In genomic region chr8:70787941-70788667, GRCm38 (mm10) we compare ENCODE assay signal across 8 mouse cellular contexts. TPM values are rescaled to one million over a fixed set of nuclear protein-coding genes. Genes with fewer than 3 reads are reported as not detected.
DNase-seq lines count a peak whose midpoint lies in the region; ATAC-seq and TF ChIP-seq lines count a peak whose summit lies in the region.

No protein-coding gene starts in this region.

- peaks cover under 1% of the 10 kb centered on the region for H3K27me3 ChIP-seq in heart, embryonic 14.5 days (ENCODE audit: control insufficient read depth, insufficient read depth, low read length)
- no peaks in the 10 kb centered on the region for H3K27me3 ChIP-seq in heart, adult 2 months (ENCODE audit: control insufficient read depth, insufficient read depth, low read length)
- H3K27me3 ChIP-seq in kidney, postnatal 0 days (ENCODE audit: insufficient read depth, low read length): no peaks in the 10 kb centered on the region
- H3K27me3 ChIP-seq in midbrain, embryonic 11.5 days (ENCODE audit: control insufficient read depth, insufficient read depth, low read length): no peaks in the 10 kb centered on the region

- H3K36me3 ChIP-seq in heart, embryonic 14.5 days (ENCODE audit: control insufficient read depth, insufficient read depth, low read length): peaks cover 48% of the 10 kb centered on the region
- H3K36me3 ChIP-seq in heart, adult 2 months (ENCODE audit: control insufficient read depth, insufficient read depth, low read length): no peaks in the 10 kb centered on the region
- H3K36me3 ChIP-seq in kidney, postnatal 0 days (ENCODE audit: insufficient read depth, low read length): peaks cover 39% of the 10 kb centered on the region
- H3K36me3 ChIP-seq in midbrain, embryonic 11.5 days (ENCODE audit: control insufficient read depth, insufficient read depth, low read length): no peaks in the 10 kb centered on the region; the same call in 1 of the 2 replicates

- no peak for ATAC-seq in heart, embryonic 14.5 days (ENCODE audit: insufficient number of reproducible peaks, insufficient read depth, low FRiP score, low read depth)
- ATAC-seq in kidney, postnatal 0 days (replicated peaks; ENCODE audit: low FRiP score, low read depth): peak; percentile 24; the same call in 1 of the 2 replicates
- ATAC-seq in midbrain, embryonic 11.5 days (ENCODE audit: low FRiP score): no peak

- no peaks in the 10 kb centered on the region for H3K79me2 ChIP-seq in heart, adult 2 months (replicated peaks; ENCODE audit: control insufficient read depth, insufficient read depth, low read length)

- H3K4me3 ChIP-seq in heart, embryonic 14.5 days (ENCODE audit: control insufficient read depth in 1 of 2, insufficient read depth in 1 of 2, low read depth in 1 of 2, low read length in 2 of 2): peak overlapping the region in 1 of 2 experiments; percentile 25; a peak in 2 of 4 replicates
- H3K4me3 ChIP-seq in heart, adult 2 months: no peak overlapping the region
- H3K4me3 ChIP-seq in kidney, postnatal 0 days (replicated peaks; ENCODE audit: low read depth, low read length): 0 out of 2 replicates have a peak overlapping the region, but pooled peaks have one; percentile 1
- no peak overlapping the region for H3K4me3 ChIP-seq in midbrain, embryonic 11.5 days (ENCODE audit: low read depth, low read length)

- H3K4me1 ChIP-seq in heart, embryonic 14.5 days (ENCODE audit: control insufficient read depth in 2 of 2, insufficient read depth in 2 of 2, low read length in 2 of 2): peaks cover 13 to 29% of the 10 kb centered on the region in 2 experiments; a peak in 3 of 4 replicates
- peaks cover 3% of the 10 kb centered on the region for H3K4me1 ChIP-seq in heart, adult 2 months (ENCODE audit: control insufficient read depth, insufficient read depth, low read length)
- H3K4me1 ChIP-seq in kidney, postnatal 0 days (replicated peaks; ENCODE audit: insufficient read depth, low read length): peaks cover 17% of the 10 kb centered on the region
- H3K4me1 ChIP-seq in midbrain, embryonic 11.5 days (ENCODE audit: control insufficient read depth, insufficient read depth, low read length): peaks cover 21% of the 10 kb centered on the region

- no peak for TF ChIP-seq EP300 in heart, adult 2 months (IDR thresholded peaks at IDR 0.05; ENCODE audit: insufficient read depth, low read depth, low read length)

- no peak for TF ChIP-seq CTCF in heart, adult 2 months (IDR thresholded peaks at IDR 0.05)
- no peak for TF ChIP-seq CTCF in kidney, postnatal 0 days (IDR thresholded peaks at IDR 0.05; ENCODE audit: low read depth)

- intact Hi-C loops in heart, adult 2 months (cut with DNase I): no loop called here

- H3K9ac ChIP-seq in heart, embryonic 14.5 days (ENCODE audit: low read length): no peak overlapping the region
- H3K9ac ChIP-seq in heart, adult 2 months (ENCODE audit: low read depth, low read length): no peak overlapping the region
- H3K9ac ChIP-seq in kidney, postnatal 0 days (ENCODE audit: low read depth, low read length): no peak overlapping the region
- no peak overlapping the region for H3K9ac ChIP-seq in midbrain, embryonic 11.5 days (ENCODE audit: low read length)

- H3K4me2 ChIP-seq in heart, embryonic 14.5 days (ENCODE audit: low read length): peak overlapping the region; percentile 37
- H3K4me2 ChIP-seq in kidney, postnatal 0 days (ENCODE audit: low read length): 0 out of 2 replicates have a peak overlapping the region, but pooled peaks have one; percentile 7
- peak overlapping the region; percentile 24 for H3K4me2 ChIP-seq in midbrain, embryonic 11.5 days

- TF ChIP-seq POLR2A in heart, adult 2 months (IDR thresholded peaks at IDR 0.05; ENCODE audit: insufficient read depth, low read depth, low read length): no peak

- no peaks in the 10 kb centered on the region for H3K9me3 ChIP-seq in heart, embryonic 14.5 days (ENCODE audit: control insufficient read depth, low read length)
- H3K9me3 ChIP-seq in kidney, postnatal 0 days (replicated peaks; ENCODE audit: low read length): no peaks in the 10 kb centered on the region
- H3K9me3 ChIP-seq in midbrain, embryonic 11.5 days (ENCODE audit: control insufficient read depth, low read length): no peaks in the 10 kb centered on the region

- H3K27ac ChIP-seq in heart, embryonic 14.5 days (replicated peaks in 1 of 2; ENCODE audit: control insufficient read depth in 1 of 2, insufficient read depth in 1 of 2, low read depth in 2 of 2, low read length in 2 of 2): no peak overlapping the region
- no peak overlapping the region for H3K27ac ChIP-seq in heart, adult 2 months
- H3K27ac ChIP-seq in kidney, postnatal 0 days: no peak overlapping the region
- H3K27ac ChIP-seq in midbrain, embryonic 11.5 days (ENCODE audit: low read depth, low read length): no peak overlapping the region

- DNase-seq in heart, adult 2 months: no peak
- peak; percentile 87 for DNase-seq in embryo, embryonic 10 days (ENCODE audit: low spot score)
- DNase-seq in kidney, postnatal 0 days (ENCODE audit: low spot score): peak; percentile 61
- peak; percentile 92 for DNase-seq in midbrain, embryonic 11.5 days (ENCODE audit: low spot score, missing footprints)
- DNase-seq in layer of hippocampus, adult 8-10 months (ENCODE audit: low spot score in 2 of 2): no peak
- no peak for DNase-seq in layer of hippocampus, adult 18-20 months (ENCODE audit: low spot score in 2 of 2)
- no peak for DNase-seq in ovary, postnatal 36 days (ENCODE audit: low spot score)

- WGBS in heart, embryonic 14.5 days: 17% methylated on average over 30 of the region's 30 CpGs
- WGBS in heart, adult 2 months: 44% methylated on average over 30 of the region's 30 CpGs
- 32% methylated on average over 30 of the region's 30 CpGs for WGBS in kidney, postnatal 0 days
- 16% methylated on average over 30 of the region's 30 CpGs for WGBS in midbrain, embryonic 11.5 days

RNA-seq across cellular contexts. Expression of gene Pik3r2, which starts 11.6 kb away (rescaled TPM):
- polyA plus RNA-seq in heart, embryonic 14.5 days (2014; fragmentation: Nextera tagmentation; extraction: Ambion mirVana): 23.1 and 26.7 TPM in 2 replicates
- total RNA-seq in heart, adult 2 months (2021): 10 to 100 TPM; 22.0 to 22.4 TPM
- polyA plus RNA-seq in heart, adult 2 months (2012; rRNA removed): 34.3 and 45.5 TPM in 2 replicates
- polyA plus RNA-seq in kidney, postnatal 0 days (2015; fragmentation: Nextera tagmentation; extraction: Ambion mirVana): 43.8 and 47.2 TPM in 2 replicates
- polyA plus RNA-seq in midbrain, embryonic 11.5 days (2014; fragmentation: Nextera tagmentation; extraction: Ambion mirVana): 25.4 and 30.2 TPM in 2 replicates
- total RNA-seq in layer of hippocampus, adult 8-10 months (2022): 100 to 1,000 TPM; 145 to 157 (median 153) TPM
- total RNA-seq in layer of hippocampus, adult 18-20 months (2021): 100 to 1,000 TPM; 158 to 162 TPM

RNA-seq across cellular contexts. Expression of gene Mast3, which starts 16.8 kb away (rescaled TPM):
- 6.7 and 9.4 TPM in 2 replicates for polyA plus RNA-seq in heart, embryonic 14.5 days (2014; fragmentation: Nextera tagmentation; extraction: Ambion mirVana)
- total RNA-seq in heart, adult 2 months (2021): 1 to 10 TPM; 6.0 to 7.4 TPM
- polyA plus RNA-seq in heart, adult 2 months (2012; rRNA removed): 12.7 and 13.9 TPM in 2 replicates
- 8.4 and 10.2 TPM in 2 replicates for polyA plus RNA-seq in kidney, postnatal 0 days (2015; fragmentation: Nextera tagmentation; extraction: Ambion mirVana)
- polyA plus RNA-seq in midbrain, embryonic 11.5 days (2014; fragmentation: Nextera tagmentation; extraction: Ambion mirVana): 9.1 and 10.1 TPM in 2 replicates
- total RNA-seq in layer of hippocampus, adult 8-10 months (2022): 100 to 1,000 TPM; 340 to 427 (median 396) TPM
- total RNA-seq in layer of hippocampus, adult 18-20 months (2021): 100 to 1,000 TPM; 439 to 476 TPM

RNA-seq across cellular contexts. Expression of gene Il12rb1, which starts 20.1 kb away (rescaled TPM):
- polyA plus RNA-seq in heart, embryonic 14.5 days (2014; fragmentation: Nextera tagmentation; extraction: Ambion mirVana): 0.09 TPM in 1 of 2 replicates, not detected in the other
- not detected for total RNA-seq in heart, adult 2 months (2021)
- polyA plus RNA-seq in heart, adult 2 months (2012; rRNA removed): 0.15 and 0.16 TPM in 2 replicates
- polyA plus RNA-seq in kidney, postnatal 0 days (2015; fragmentation: Nextera tagmentation; extraction: Ambion mirVana): 0.09 and 0.13 TPM in 2 replicates
- polyA plus RNA-seq in midbrain, embryonic 11.5 days (2014; fragmentation: Nextera tagmentation; extraction: Ambion mirVana): 0.38 TPM in 1 of 2 replicates, not detected in the other
- 1 to 10 TPM in 1 of 4 experiments, under 1 TPM in 3; 0.83 to 1.1 (median 0.85) TPM for total RNA-seq in layer of hippocampus, adult 8-10 months (2022)
- total RNA-seq in layer of hippocampus, adult 18-20 months (2021): 1 to 10 TPM in 1 of 2 experiments, under 1 TPM in 1; 0.97 to 1.7 TPM

RNA-seq across cellular contexts. Expression of gene Mpv17l2, which starts 27.4 kb away (rescaled TPM):
- 44.0 and 47.4 TPM in 2 replicates for polyA plus RNA-seq in heart, embryonic 14.5 days (2014; fragmentation: Nextera tagmentation; extraction: Ambion mirVana)
- 10 to 100 TPM; 21.7 to 29.1 TPM for total RNA-seq in heart, adult 2 months (2021)
- 30.0 and 32.2 TPM in 2 replicates for polyA plus RNA-seq in heart, adult 2 months (2012; rRNA removed)
- polyA plus RNA-seq in kidney, postnatal 0 days (2015; fragmentation: Nextera tagmentation; extraction: Ambion mirVana): 78.2 and 80.3 TPM in 2 replicates
- polyA plus RNA-seq in midbrain, embryonic 11.5 days (2014; fragmentation: Nextera tagmentation; extraction: Ambion mirVana): 28.3 and 29.6 TPM in 2 replicates
- 10 to 100 TPM; 30.3 to 38.5 (median 31.7) TPM for total RNA-seq in layer of hippocampus, adult 8-10 months (2022)
- 10 to 100 TPM; 34.5 to 41.1 TPM for total RNA-seq in layer of hippocampus, adult 18-20 months (2021)

RNA-seq across cellular contexts. Expression of gene Rab3a, which starts 33.6 kb away (rescaled TPM):
- 24.1 and 25.7 TPM in 2 replicates for polyA plus RNA-seq in heart, embryonic 14.5 days (2014; fragmentation: Nextera tagmentation; extraction: Ambion mirVana)
- total RNA-seq in heart, adult 2 months (2021): 10 to 100 TPM; 46.5 to 48.0 TPM
- 89.1 and 117 TPM in 2 replicates for polyA plus RNA-seq in heart, adult 2 months (2012; rRNA removed)
- polyA plus RNA-seq in kidney, postnatal 0 days (2015; fragmentation: Nextera tagmentation; extraction: Ambion mirVana): 20.5 and 21.8 TPM in 2 replicates
- polyA plus RNA-seq in midbrain, embryonic 11.5 days (2014; fragmentation: Nextera tagmentation; extraction: Ambion mirVana): 56.6 and 66.1 TPM in 2 replicates
- 100 to 1,000 TPM; 732 to 771 (median 756) TPM for total RNA-seq in layer of hippocampus, adult 8-10 months (2022)
- 100 to 1,000 TPM; 814 to 823 TPM for total RNA-seq in layer of hippocampus, adult 18-20 months (2021)

Comparison
In these comparisons a context has a peak if more than half of its experiments do, and no peak if none do; other contexts are left out.
1. DNase-seq: peak in embryo, embryonic 10 days (single experiment), kidney, postnatal 0 days (single experiment) and midbrain, embryonic 11.5 days (single experiment); none in heart, adult 2 months (0 of 2), layer of hippocampus, adult 8-10 months (0 of 2), layer of hippocampus, adult 18-20 months (0 of 2) and ovary, postnatal 36 days (single experiment).
2. Peak in every context shown above with its lines, with median percentiles within 50 percentile points of each other: H3K4me2 ChIP-seq.